Mouse (Mus musculus) heart, embryonic 13.5 days (tissue): ENCODE measurements around the gene Arpc5. TPM values are rescaled to one million over a fixed set of nuclear protein-coding genes. Genes with fewer than 3 reads are reported as not detected.

ENCODE experiments used
- ATAC-seq: fragments of 200-750 bp; cut with Nextera tagmentation; 2 replicates; pipeline ENCODE4 v1.8.0; 2017; ENCODE audit warnings: moderate TSS enrichment; ENCODE audit not compliant: insufficient number of reproducible peaks, low FRiP score, low TSS enrichment; ENCODE audit errors: extremely low read depth
- H3K27ac ChIP-seq: fragments of 300-500 bp; sonication (generic); replicated peaks from 2 replicates; pipeline ENCODE4 v1.5.1; 2015; ENCODE audit warnings: moderate library complexity, mild to moderate bottlenecking, inconsistent platforms
- H3K27me3 ChIP-seq: fragments of 300-500 bp; sonication (generic); replicated peaks from 2 replicates; pipeline ENCODE4 v1.6.1; 2015; ENCODE audit warnings: mild to moderate bottlenecking, inconsistent platforms
- H3K36me3 ChIP-seq: fragments of 300-500 bp; sonication (generic); 2 replicates; pipeline ENCODE4 v1.6.1; 2015; ENCODE audit warnings: mild to moderate bottlenecking, inconsistent platforms
- H3K4me1 ChIP-seq: fragments of 300-500 bp; sonication (generic); 2 replicates; pipeline ENCODE4 v1.6.1; 2015; ENCODE audit warnings: inconsistent platforms
- H3K4me2 ChIP-seq: fragments of 300-500 bp; sonication (generic); 2 replicates; pipeline ENCODE4 v1.6.1; 2015; ENCODE audit warnings: inconsistent platforms, mild to moderate bottlenecking, moderate library complexity
- H3K4me3 ChIP-seq: fragments of 300-500 bp; sonication (generic); 2 replicates; pipeline ENCODE4 v1.5.1; 2015; ENCODE audit warnings: moderate library complexity, mild to moderate bottlenecking, inconsistent platforms
- H3K9ac ChIP-seq: fragments of 300-500 bp; sonication (generic); 2 replicates; pipeline ENCODE4 v1.6.1; 2015; ENCODE audit warnings: inconsistent platforms, mild to moderate bottlenecking, moderate library complexity
- H3K9me3 ChIP-seq: fragments of 300-500 bp; sonication (generic); 2 replicates; pipeline ENCODE4 v1.6.1; 2016; ENCODE audit warnings: inconsistent platforms
- WGBS: fragments of 180-500 bp; shearing (Covaris S2); methylation state at CpG from one replicate; pipeline ENCODE4 v1.1.7; 2015; ENCODE audit warnings: mixed read lengths; 5-methylcytosine and 5-hydroxymethylcytosine counted together
- polyA plus RNA-seq: library from polyadenylated mRNA; unstranded; fragments of >200 nt; fragmentation: Nextera tagmentation; extraction: Ambion mirVana; gene quantifications from 2 replicates; pipeline ENCODE4 v1.2.1, GENCODE M21; 2015

Gene Arpc5
- polyA plus RNA-seq, result 198 and 202 TPM in 2 replicates

DNA sequence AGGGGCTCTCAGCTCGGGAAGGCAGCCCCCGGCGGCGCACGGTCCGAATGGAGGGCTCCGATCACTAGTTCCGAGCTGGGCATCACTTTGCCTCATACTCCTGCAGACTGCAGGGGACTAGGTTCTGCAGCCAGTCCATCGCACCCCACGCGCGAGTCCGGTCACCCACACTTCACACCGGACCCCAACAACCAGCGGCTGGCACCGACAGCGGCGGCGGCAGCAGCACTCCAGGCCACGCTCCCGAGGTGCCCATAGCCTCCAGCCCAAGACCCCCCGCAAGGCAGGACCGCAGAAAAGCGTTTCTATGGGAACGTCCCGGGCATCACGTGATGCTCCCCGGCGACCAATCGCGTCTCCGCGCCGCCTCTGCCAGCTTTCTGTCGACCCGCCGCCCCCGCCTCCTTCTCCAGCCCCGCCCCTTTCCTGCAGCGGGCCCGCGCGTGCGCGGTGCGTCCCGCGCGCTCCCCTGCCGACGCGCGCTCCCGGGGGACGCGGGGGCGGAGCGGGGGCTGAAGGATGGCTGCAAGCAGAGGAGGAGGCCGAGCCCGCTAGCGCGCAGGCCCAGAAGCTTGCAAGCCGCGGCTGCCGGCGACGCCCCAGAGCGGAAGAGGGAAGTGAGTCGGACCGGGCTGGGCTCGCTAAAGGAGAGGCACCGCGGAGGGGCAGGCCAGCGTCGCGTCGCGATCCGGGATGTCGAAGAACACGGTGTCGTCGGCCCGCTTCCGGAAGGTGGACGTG is at the start of gene Arpc5, which contains the start of gene Rgl1:
Arpc5 (plus strand) TSS at position 511 of the 741 bp plus-strand sequence.
Rgl1 (minus strand) TSS at position 320 of the 741 bp plus-strand sequence.
- H3K9ac ChIP-seq, result peak within 1 kb of the TSS; percentile 98
- peak; percentile 93 for ATAC-seq
- H3K4me3 ChIP-seq, result peak within 1 kb of the TSS; percentile 90
- peaks cover 28% of the 10 kb centered on the region for H3K36me3 ChIP-seq
- H3K27ac ChIP-seq, result peak within 1 kb of the TSS; percentile 94
- H3K9me3 ChIP-seq, result no peaks in the 10 kb centered on the region
- WGBS, result under 1% methylated on average over 86 of the region's 86 CpGs
- peak within 1 kb of the TSS; percentile 91 for H3K4me2 ChIP-seq
- peaks cover 12% of the 10 kb centered on the region for H3K27me3 ChIP-seq
- H3K4me1 ChIP-seq, result peaks cover 19% of the 10 kb centered on the region

GRCm38 (mm10) chr1:152717329-152717728 is 49.0 kb upstream of the Arpc5 start:
- no peak for ATAC-seq
- H3K27ac ChIP-seq, result no peak overlapping the region
- 73% methylated on average over 1 of the region's 1 CpGs for WGBS

GRCm38 (mm10) chr1:152718200-152718599 is 48.1 kb upstream of the Arpc5 start:
- Histone ChIP-seq H3K27ac (0 out of 2 replicates have a peak overlapping the region, but pooled peaks have one; percentile 42), H3K9ac (no peak overlapping the region)
- 34% methylated on average over 6 of the region's 6 CpGs for WGBS

More at GRCm38 (mm10) chr1:152717329-152717728, 49.0 kb upstream of the Arpc5 start:
- Histone ChIP-seq H3K4me1 (peaks cover 39% of the 10 kb centered on the region), H3K27me3 (no peaks in the 10 kb centered on the region), H3K9ac (no peak overlapping the region; the same call in 1 of the 2 replicates), H3K4me2 (no peak overlapping the region), H3K36me3 (no peaks in the 10 kb centered on the region), H3K9me3 (0 out of 2 replicates have a peak, but pooled peaks cover 5% of the 10 kb centered on the region), H3K4me3 (no peak overlapping the region)

GRCm38 (mm10) chr1:152720969-152721368 is 45.4 kb upstream of the Arpc5 start:
- Histone ChIP-seq H3K9ac (no peak overlapping the region), H3K36me3 (no peaks in the 10 kb centered on the region), H3K4me1 (peaks cover 44% of the 10 kb centered on the region), H3K4me3 (no peak overlapping the region), H3K9me3 (0 out of 2 replicates have a peak, but pooled peaks cover 2% of the 10 kb centered on the region), H3K27ac (peak overlapping the region; percentile 59), H3K4me2 (no peak overlapping the region), H3K27me3 (no peaks in the 10 kb centered on the region)
- ATAC-seq, result no peak
- 53% methylated on average over 4 of the region's 4 CpGs for WGBS

More at GRCm38 (mm10) chr1:152718200-152718599, 48.1 kb upstream of the Arpc5 start:
- 0 out of 2 replicates have a peak, but pooled peaks cover 5% of the 10 kb centered on the region for H3K9me3 ChIP-seq
- H3K4me1 ChIP-seq, result peaks cover 39% of the 10 kb centered on the region
- no peak overlapping the region for H3K4me2 ChIP-seq
- no peak overlapping the region for H3K4me3 ChIP-seq
- no peaks in the 10 kb centered on the region for H3K36me3 ChIP-seq
- no peak for ATAC-seq
- H3K27me3 ChIP-seq, result no peaks in the 10 kb centered on the region

DNA sequence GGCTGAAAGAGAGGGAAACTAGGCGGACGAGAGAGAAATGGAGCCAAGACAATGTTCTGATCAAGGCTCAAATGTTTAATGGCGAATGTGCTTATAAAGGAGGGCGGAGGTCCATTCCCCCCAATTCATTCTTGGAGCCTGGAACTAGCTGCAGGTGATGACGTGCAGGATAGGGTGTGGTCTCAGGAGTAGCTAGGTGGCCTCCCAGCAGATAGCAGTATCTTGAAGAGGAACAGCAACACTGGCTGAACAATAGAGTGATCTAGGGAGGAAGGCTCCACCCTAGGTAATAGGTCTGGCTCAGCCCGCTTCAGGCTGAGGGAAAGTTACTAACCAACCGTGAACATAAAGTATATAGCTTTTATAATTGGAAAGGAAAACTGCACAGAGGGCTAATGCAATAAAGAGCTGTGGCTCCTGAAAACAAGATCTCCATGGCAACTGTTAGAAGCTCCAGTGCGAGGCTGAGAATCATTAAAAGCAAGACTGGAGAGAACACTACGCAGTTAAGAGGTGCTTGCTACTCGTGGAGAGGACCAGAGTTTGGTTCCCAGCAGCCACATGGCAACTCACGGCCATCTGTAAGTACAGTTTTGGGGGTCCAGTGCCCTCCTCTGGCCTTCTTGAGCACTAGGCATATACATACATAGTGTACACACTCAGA is 44.7 kb upstream of the Arpc5 start:
- H3K4me1 ChIP-seq, result peaks cover 51% of the 10 kb centered on the region
- 82% methylated on average over 11 of the region's 11 CpGs for WGBS
- H3K4me3 ChIP-seq, result no peak overlapping the region
- ATAC-seq, result no peak
- H3K27me3 ChIP-seq, result no peaks in the 10 kb centered on the region
- H3K9me3 ChIP-seq, result 0 out of 2 replicates have a peak, but pooled peaks cover 2% of the 10 kb centered on the region
- no peak overlapping the region for H3K9ac ChIP-seq
- H3K4me2 ChIP-seq, result no peak overlapping the region
- H3K27ac ChIP-seq, result peak overlapping the region; percentile 59
- H3K36me3 ChIP-seq, result no peaks in the 10 kb centered on the region

- no peaks in the 10 kb centered on the region for H3K36me3 ChIP-seq
- H3K27me3 ChIP-seq, result no peaks in the 10 kb centered on the region
- no peak for ATAC-seq
- H3K4me2 ChIP-seq, result no peak overlapping the region
- H3K27ac ChIP-seq, result no peak overlapping the region
- H3K4me3 ChIP-seq, result no peak overlapping the region
- H3K9me3 ChIP-seq, result 0 out of 2 replicates have a peak, but pooled peaks cover 2% of the 10 kb centered on the region
- no peak overlapping the region for H3K9ac ChIP-seq
- H3K4me1 ChIP-seq, result peaks cover 42% of the 10 kb centered on the region
Measured at GRCm38 (mm10) chr1:152724286-152724685, 42.1 kb upstream of the Arpc5 start.

DNA sequence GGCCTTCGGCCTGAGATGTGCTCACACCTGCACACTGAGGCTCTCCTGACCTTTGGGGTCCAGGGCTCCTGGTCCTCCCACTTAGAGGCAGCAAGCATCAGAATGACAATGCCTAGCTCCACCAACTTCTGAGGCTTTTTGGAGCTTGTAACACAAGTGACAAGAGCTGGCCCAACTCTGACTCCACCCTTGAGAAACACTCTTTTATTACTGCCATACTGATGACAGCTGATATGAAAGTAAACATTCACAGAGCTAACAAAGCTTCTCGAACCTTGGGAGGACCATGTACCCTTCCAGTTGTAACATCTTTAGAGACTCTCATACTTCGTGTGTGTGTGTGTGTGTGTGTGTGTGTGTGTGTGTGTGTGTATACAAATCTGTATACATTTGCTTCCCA is 40.2 kb upstream of the Arpc5 start:
- 0 out of 2 replicates have a peak overlapping the region, but pooled peaks have one; percentile 28 for H3K27ac ChIP-seq
- H3K4me1 ChIP-seq, result peaks cover 35% of the 10 kb centered on the region
- H3K9me3 ChIP-seq, result 0 out of 2 replicates have a peak, but pooled peaks cover 2% of the 10 kb centered on the region
- 47% methylated on average over 3 of the region's 3 CpGs for WGBS
- H3K4me2 ChIP-seq, result no peak overlapping the region
- no peak overlapping the region for H3K4me3 ChIP-seq
- no peak overlapping the region for H3K9ac ChIP-seq
- H3K27me3 ChIP-seq, result no peaks in the 10 kb centered on the region
- ATAC-seq, result no peak
- H3K36me3 ChIP-seq, result no peaks in the 10 kb centered on the region

DNA sequence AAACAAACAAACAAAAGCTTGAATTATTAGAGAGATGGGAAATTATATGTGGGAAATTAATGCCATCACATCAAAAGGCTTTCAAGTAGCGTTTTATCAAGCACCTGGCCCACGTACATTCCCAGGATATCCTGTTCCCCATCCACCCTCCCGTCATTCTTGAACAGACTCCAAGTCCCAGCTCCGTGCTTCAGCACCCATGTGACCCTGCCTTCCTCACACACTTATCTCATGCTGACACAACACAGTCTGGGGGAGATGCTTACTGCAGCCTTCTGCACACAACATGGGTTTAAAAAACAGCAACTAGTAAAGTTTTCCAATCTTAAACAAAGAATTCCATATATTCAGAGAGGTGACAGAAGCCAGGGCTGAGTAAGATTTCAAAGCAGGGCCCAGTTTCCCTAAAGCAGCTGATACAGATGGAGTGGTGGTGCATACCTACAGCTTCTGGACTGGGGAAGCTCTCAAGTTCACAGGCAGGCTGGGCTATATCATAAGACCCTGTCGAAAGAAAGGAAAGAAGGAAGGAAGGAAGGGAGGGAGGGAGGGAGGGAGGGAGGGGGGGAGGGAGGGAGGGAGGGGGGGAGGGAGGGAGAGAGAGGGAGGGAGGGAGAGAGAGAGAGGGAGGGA is 38.6 kb upstream of the Arpc5 start:
- Histone ChIP-seq H3K4me1 (peaks cover 32% of the 10 kb centered on the region), H3K27me3 (no peaks in the 10 kb centered on the region), H3K9me3 (no peaks in the 10 kb centered on the region), H3K4me2 (0 out of 2 replicates have a peak overlapping the region, but pooled peaks have one; percentile 11), H3K36me3 (no peaks in the 10 kb centered on the region), H3K27ac (peak overlapping the region; percentile 77), H3K9ac (no peak overlapping the region), H3K4me3 (no peak overlapping the region)
- ATAC-seq, result no peak
- 3% methylated on average over 4 of the region's 5 CpGs for WGBS

DNA sequence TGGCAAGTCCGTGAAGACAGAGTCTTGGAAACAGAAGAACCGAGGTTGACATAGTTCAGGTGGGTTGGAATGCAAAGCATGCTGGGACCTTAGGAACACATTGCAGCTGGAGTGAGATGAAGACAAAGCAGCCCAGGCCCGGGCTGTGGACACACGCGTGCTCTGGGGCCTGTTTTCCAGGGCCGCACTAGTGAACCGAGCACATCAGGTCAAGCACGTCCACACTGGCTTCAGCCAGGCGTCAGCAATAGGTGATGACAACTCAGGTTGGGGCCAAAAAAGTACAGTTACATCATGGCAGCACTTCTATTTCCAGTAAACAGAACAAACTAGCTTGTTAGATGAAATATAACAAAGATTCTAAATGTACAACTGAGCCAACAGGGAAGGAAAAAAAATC is 27.5 kb upstream of the Arpc5 start:
- ATAC-seq, result peak; percentile 69; the same call in 1 of the 2 replicates
- H3K27ac ChIP-seq, result peak overlapping the region; percentile 55

GRCm38 (mm10) chr1:152739374-152739773 is 27.0 kb upstream of the Arpc5 start:
- Histone ChIP-seq H3K4me3 (no peak overlapping the region), H3K4me1 (peaks cover 32% of the 10 kb centered on the region), H3K27ac (no peak overlapping the region), H3K4me2 (no peak overlapping the region), H3K9me3 (no peaks in the 10 kb centered on the region), H3K9ac (no peak overlapping the region), H3K27me3 (no peaks in the 10 kb centered on the region), H3K36me3 (no peaks in the 10 kb centered on the region)
- WGBS, result 84% methylated on average over 11 of the region's 11 CpGs
- no peak for ATAC-seq

More for the DNA sequence above, 27.5 kb upstream of the Arpc5 start:
- peaks cover 32% of the 10 kb centered on the region for H3K4me1 ChIP-seq
- no peak overlapping the region for H3K4me2 ChIP-seq
- no peaks in the 10 kb centered on the region for H3K9me3 ChIP-seq
- WGBS, result 30% methylated on average over 9 of the region's 9 CpGs
- H3K36me3 ChIP-seq, result no peaks in the 10 kb centered on the region
- H3K9ac ChIP-seq, result no peak overlapping the region
- H3K27me3 ChIP-seq, result no peaks in the 10 kb centered on the region
- no peak overlapping the region for H3K4me3 ChIP-seq
